Comparison of ENCODE assay signal across 16 mouse cellular contexts in the genomic region with DNA sequence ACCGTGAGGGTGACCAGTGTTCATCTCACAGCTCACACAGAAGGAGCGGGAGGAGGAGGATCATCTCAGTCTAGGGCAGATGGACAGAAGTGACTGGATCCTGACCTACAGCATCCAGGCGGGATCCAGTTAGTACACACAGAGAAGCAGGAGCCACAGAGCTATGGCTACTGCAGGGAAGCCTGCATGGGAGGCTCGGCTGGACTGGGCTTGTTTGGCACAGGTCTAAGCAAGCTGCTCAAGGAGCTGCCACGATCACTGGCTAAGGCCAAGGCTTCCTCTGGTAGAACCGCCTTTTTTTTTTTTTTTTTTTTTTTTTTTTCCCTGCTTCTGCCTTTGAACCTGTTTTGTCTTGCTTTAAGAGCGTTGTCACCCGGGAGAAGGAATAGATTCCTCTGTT.
"Had no signal": no experiment of that assay in that cellular context is flagged by ENCODE, and none has a peak within 500 bp of the region (broad histone marks: within the 10 kb centered on the region; RNA-seq: fewer than 3 reads in every experiment).

No protein-coding gene starts in this region.

- H3K27me3 ChIP-seq: liver, embryonic 13.5 days; lung, embryonic 15.5 days; megakaryocyte, embryonic 14.5 days; midbrain, embryonic 15.5 days; neural tube, embryonic 12.5 days had no signal

- H3K4me3 ChIP-seq: layer of hippocampus, adult 2 months; limb, embryonic 12.5 days; liver, embryonic 13.5 days; lung, embryonic 15.5 days; megakaryocyte, embryonic 14.5 days; midbrain, embryonic 15.5 days; neural tube, embryonic 12.5 days had no signal

- H3K9me3 ChIP-seq: limb, embryonic 12.5 days; liver, embryonic 13.5 days; lung, embryonic 15.5 days; megakaryocyte, embryonic 14.5 days; midbrain, embryonic 15.5 days; neural tube, embryonic 12.5 days had no signal

- H3K27ac ChIP-seq: limb, embryonic 12.5 days; liver, embryonic 13.5 days; lung, embryonic 15.5 days; macrophage; midbrain, embryonic 15.5 days; neural tube, embryonic 12.5 days; stomach, postnatal 0 days had no signal

- DNase-seq: kidney, postnatal 10 days; kidney, postnatal 4 days; liver; liver, embryonic 13.5 days; liver, postnatal 0 days; lung, postnatal 14 days; thymus, postnatal 4 days had no signal

- H3K9ac ChIP-seq: limb, embryonic 12.5 days; liver, embryonic 13.5 days; liver, postnatal 0 days; lung, embryonic 15.5 days; midbrain, embryonic 15.5 days; neural tube, embryonic 12.5 days had no signal

- H3K4me1 ChIP-seq: limb, embryonic 12.5 days; liver, embryonic 13.5 days; lung, embryonic 15.5 days; megakaryocyte, embryonic 14.5 days; midbrain, embryonic 15.5 days; neural tube, embryonic 12.5 days had no signal

- H3K36me3 ChIP-seq: limb, embryonic 12.5 days; liver, embryonic 13.5 days; lung, embryonic 15.5 days; midbrain, embryonic 15.5 days; neural tube, embryonic 12.5 days had no signal

- ATAC-seq: liver, postnatal 0 days; midbrain, embryonic 15.5 days had no signal

- H3K4me2 ChIP-seq: limb, embryonic 12.5 days; liver, embryonic 13.5 days; lung, embryonic 15.5 days; midbrain, embryonic 11.5 days; midbrain, embryonic 15.5 days; neural tube, embryonic 12.5 days had no signal
